Mouse (Mus musculus) lung, postnatal 0 days (tissue): ENCODE results near the gene Tbc1d19. TPM values are rescaled to one million over a fixed set of nuclear protein-coding genes. Genes with fewer than 3 reads are reported as not detected.
A peak's percentile ranks its signal among the peaks of the same experiment; 100 is the strongest.

Experiments used
- ATAC-seq: fragments of 200-750 bp; cut with Nextera tagmentation; 2 replicates; pipeline ENCODE4 v1.8.0; 2017; ENCODE audit warnings: moderate library complexity
- DNase-seq: peaks from one replicate; pipeline ENCODE4 v3.0.0-alpha.2; 2016; ENCODE audit warnings: low spot score
- H3K27ac ChIP-seq: fragments of 300-500 bp; sonication (generic); 2 replicates; pipeline ENCODE4 v1.5.1; 2014; ENCODE audit warnings: antibody characterized with exemption, mild to moderate bottlenecking, low read length, mixed read lengths
- H3K27me3 ChIP-seq: fragments of 300-500 bp; sonication (generic); replicated peaks from 2 replicates; pipeline ENCODE4 v1.6.1; 2014; ENCODE audit warnings: low read length, mixed read lengths; ENCODE audit not compliant: insufficient read depth
- H3K36me3 ChIP-seq: fragments of 300-500 bp; sonication (generic); 2 replicates; pipeline ENCODE4 v1.6.1; 2014; ENCODE audit warnings: low read length, mixed read lengths; ENCODE audit not compliant: insufficient read depth
- H3K4me1 ChIP-seq: fragments of 300-500 bp; sonication (generic); 2 replicates; pipeline ENCODE4 v1.6.1; 2014; ENCODE audit warnings: antibody characterized with exemption, low read depth, low read length, mixed read lengths; ENCODE audit not compliant: insufficient read depth
- H3K4me2 ChIP-seq: fragments of 300-500 bp; sonication (generic); replicated peaks from 2 replicates; pipeline ENCODE4 v1.6.1; 2014; ENCODE audit warnings: low read depth, mild to moderate bottlenecking, low read length, moderate library complexity, mixed read lengths
- H3K4me3 ChIP-seq: fragments of 300-500 bp; sonication (generic); 2 replicates; pipeline ENCODE4 v1.5.1; 2014; ENCODE audit warnings: low read depth, low read length
- H3K9ac ChIP-seq: fragments of 300-500 bp; sonication (generic); replicated peaks from 2 replicates; pipeline ENCODE4 v1.6.1; 2014; ENCODE audit warnings: low read depth, mild to moderate bottlenecking
- H3K9me3 ChIP-seq: fragments of 300-500 bp; sonication (generic); 2 replicates; pipeline ENCODE4 v1.6.1; 2016; ENCODE audit warnings: low read length, mixed read lengths
- CTCF ChIP-seq: IDR thresholded peaks from 2 replicates; pipeline ENCODE4 v1.5.1; 2016; ENCODE audit warnings: antibody characterized with exemption, mild to moderate bottlenecking
- EP300 ChIP-seq: IDR thresholded peaks from 2 replicates; pipeline ENCODE4 v1.6.1; 2016; ENCODE audit warnings: antibody characterized with exemption, mild to moderate bottlenecking, control low read depth
- WGBS: fragments of 180-500 bp; shearing (Covaris S2); extraction: QIAGEN DNeasy Blood & Tissue Kit; methylation state at CpG from one replicate; pipeline ENCODE4 v1.1.7; 2014; 5-methylcytosine and 5-hydroxymethylcytosine counted together
- polyA plus RNA-seq: library from polyadenylated mRNA; unstranded; fragments of >200 nt; fragmentation: Nextera tagmentation; extraction: Ambion mirVana; gene quantifications from 2 replicates; pipeline ENCODE4 v1.2.1, GENCODE M21; 2015

Gene Tbc1d19
- 23.5 and 28.0 TPM in 2 replicates for polyA plus RNA-seq

DNA sequence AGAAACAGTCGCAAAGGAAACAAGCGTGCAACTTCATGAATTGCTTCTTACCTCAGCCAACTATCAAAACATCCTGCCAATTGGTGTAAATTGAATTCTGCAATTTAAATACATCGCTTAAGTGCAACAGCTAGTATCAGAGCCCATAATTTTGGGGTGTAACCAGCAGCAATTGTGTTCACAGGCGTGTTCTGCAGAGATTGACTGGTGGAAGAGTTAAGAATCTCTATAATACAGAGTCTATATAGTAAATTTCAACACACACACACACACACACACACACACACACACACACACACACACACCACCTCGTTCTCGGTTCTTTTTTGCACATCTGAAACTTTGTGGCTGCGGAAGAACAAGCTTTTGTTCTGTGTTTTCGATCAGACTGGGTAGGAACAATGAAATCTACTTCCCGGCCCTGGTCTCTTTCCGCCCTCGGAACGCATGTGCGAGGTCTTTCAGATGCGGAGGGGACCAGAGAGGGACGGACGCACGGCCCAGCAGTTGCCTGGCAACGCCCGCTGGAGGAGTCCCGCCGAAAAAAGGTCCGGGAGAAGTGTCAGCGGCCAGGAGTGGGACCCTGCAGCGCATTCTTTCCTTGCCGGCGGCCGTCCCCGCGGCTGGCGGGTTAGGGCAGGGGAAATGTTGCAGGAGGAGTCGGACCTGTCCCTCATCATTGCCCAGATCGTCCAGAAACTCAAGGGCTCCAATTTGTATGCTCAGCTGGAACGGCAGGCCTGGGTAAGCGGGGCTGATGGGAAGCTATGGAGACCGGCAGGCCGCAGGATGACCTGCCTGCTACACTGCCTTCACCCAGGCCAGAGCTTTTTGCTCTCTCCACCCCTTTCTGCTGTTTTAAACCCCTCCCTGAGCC is at the start of gene Tbc1d19:
Tbc1d19 (plus strand) TSS at position 492 of the 877 bp plus-strand sequence.
- no peak for TF ChIP-seq CTCF
- TF ChIP-seq EP300, result no peak
- Histone ChIP-seq H3K27me3 (no peaks in the 10 kb centered on the region), H3K9ac (peak within 1 kb of the TSS; percentile 32; the same call in 1 of the 2 replicates), H3K4me1 (no peaks in the 10 kb centered on the region; the same call in 1 of the 2 replicates), H3K4me2 (peak within 1 kb of the TSS; percentile 66), H3K27ac (peak within 1 kb of the TSS; percentile 32; the same call in 1 of the 2 replicates), H3K9me3 (no peaks in the 10 kb centered on the region), H3K36me3 (no peaks in the 10 kb centered on the region), H3K4me3 (peak within 1 kb of the TSS; percentile 83)
- peak; percentile 94 for DNase-seq
- WGBS, result 5% methylated on average over 36 of the region's 36 CpGs
- ATAC-seq, result peak; percentile 99

- H3K9me3 ChIP-seq, result no peaks in the 10 kb centered on the region
- no peaks in the 10 kb centered on the region for H3K4me1 ChIP-seq
- peak; percentile 8 for DNase-seq
- TF ChIP-seq CTCF (no peak), EP300 (no peak)
- H3K9ac ChIP-seq, result no peak overlapping the region
- H3K36me3 ChIP-seq, result no peaks in the 10 kb centered on the region
- no peak for ATAC-seq
- no peak overlapping the region for H3K27ac ChIP-seq
- no peak overlapping the region for H3K4me2 ChIP-seq
- 67% methylated on average over 4 of the region's 4 CpGs for WGBS
- H3K4me3 ChIP-seq, result no peak overlapping the region
- H3K27me3 ChIP-seq, result no peaks in the 10 kb centered on the region
These were observed 49.5 kb upstream of the Tbc1d19 start for GRCm38 (mm10) chr5:53759912-53760311.

DNA sequence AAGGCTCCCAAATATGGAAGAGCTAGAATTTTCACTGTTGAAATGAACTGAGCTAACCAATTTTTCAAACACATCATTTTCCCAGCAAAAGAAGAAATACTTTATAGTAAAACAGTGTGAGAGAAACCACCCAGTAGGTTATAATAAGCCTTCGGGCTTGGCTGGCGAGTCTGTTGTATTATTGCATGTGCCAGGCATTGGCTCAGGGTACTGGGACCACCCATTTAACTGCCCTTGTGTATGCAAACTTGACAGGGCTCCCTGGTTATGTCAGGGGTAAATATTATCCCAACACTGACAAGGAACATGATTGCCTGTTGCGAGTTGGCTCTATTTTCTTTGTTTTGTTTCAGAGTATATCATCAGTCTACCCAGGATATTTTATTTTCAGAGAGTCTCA is 48.5 kb upstream of the Tbc1d19 start:
- no peaks in the 10 kb centered on the region for H3K36me3 ChIP-seq
- ATAC-seq (no peak), DNase-seq (no peak)
- H3K4me3 ChIP-seq, result no peak overlapping the region
- no peaks in the 10 kb centered on the region for H3K4me1 ChIP-seq
- no peak overlapping the region for H3K9ac ChIP-seq
- no peak overlapping the region for H3K4me2 ChIP-seq
- H3K27me3 ChIP-seq, result no peaks in the 10 kb centered on the region
- no peaks in the 10 kb centered on the region for H3K9me3 ChIP-seq
- WGBS, result 73% methylated on average over 3 of the region's 3 CpGs
- no peak overlapping the region for H3K27ac ChIP-seq
- TF ChIP-seq CTCF (no peak), EP300 (no peak)

GRCm38 (mm10) chr5:53761346-53761745 is 48.1 kb upstream of the Tbc1d19 start:
- H3K4me3 ChIP-seq, result no peak overlapping the region
- no peaks in the 10 kb centered on the region for H3K36me3 ChIP-seq
- H3K27ac ChIP-seq, result no peak overlapping the region
- no peaks in the 10 kb centered on the region for H3K27me3 ChIP-seq
- no peak for ATAC-seq
- no peaks in the 10 kb centered on the region for H3K4me1 ChIP-seq
- WGBS, result 57% methylated on average over 3 of the region's 3 CpGs
- no peaks in the 10 kb centered on the region for H3K9me3 ChIP-seq
- H3K4me2 ChIP-seq, result no peak overlapping the region
- no peak overlapping the region for H3K9ac ChIP-seq
- no peak for TF ChIP-seq EP300
- TF ChIP-seq CTCF, result no peak
- DNase-seq, result no peak

GRCm38 (mm10) chr5:53784818-53785520 is 24.4 kb upstream of the Tbc1d19 start:
- WGBS, result 45% methylated on average over 12 of the region's 12 CpGs

GRCm38 (mm10) chr5:53801379-53801778 is 8.0 kb upstream of the Tbc1d19 start:
- H3K27me3 ChIP-seq, result no peaks in the 10 kb centered on the region
- H3K27ac ChIP-seq, result no peak overlapping the region
- TF ChIP-seq CTCF (no peak), EP300 (no peak)
- 49% methylated on average over 2 of the region's 2 CpGs for WGBS
- ATAC-seq, result no peak
- no peak overlapping the region for H3K4me2 ChIP-seq
- H3K9me3 ChIP-seq, result no peaks in the 10 kb centered on the region
- H3K4me1 ChIP-seq, result no peaks in the 10 kb centered on the region
- H3K9ac ChIP-seq, result no peak overlapping the region
- DNase-seq, result no peak
- no peaks in the 10 kb centered on the region for H3K36me3 ChIP-seq
- no peak overlapping the region for H3K4me3 ChIP-seq

More at GRCm38 (mm10) chr5:53784818-53785520, 24.4 kb upstream of the Tbc1d19 start:
- Histone ChIP-seq H3K4me1 (no peaks in the 10 kb centered on the region), H3K27me3 (no peaks in the 10 kb centered on the region), H3K4me3 (no peak overlapping the region), H3K4me2 (no peak overlapping the region), H3K27ac (no peak overlapping the region), H3K9me3 (no peaks in the 10 kb centered on the region), H3K9ac (no peak overlapping the region), H3K36me3 (no peaks in the 10 kb centered on the region)
- no peak for TF ChIP-seq EP300
- TF ChIP-seq CTCF, result no peak
- no peak for ATAC-seq
- DNase-seq, result no peak
